Mouse (Mus musculus): ENCODE data around the gene Nfu1.

DNA sequence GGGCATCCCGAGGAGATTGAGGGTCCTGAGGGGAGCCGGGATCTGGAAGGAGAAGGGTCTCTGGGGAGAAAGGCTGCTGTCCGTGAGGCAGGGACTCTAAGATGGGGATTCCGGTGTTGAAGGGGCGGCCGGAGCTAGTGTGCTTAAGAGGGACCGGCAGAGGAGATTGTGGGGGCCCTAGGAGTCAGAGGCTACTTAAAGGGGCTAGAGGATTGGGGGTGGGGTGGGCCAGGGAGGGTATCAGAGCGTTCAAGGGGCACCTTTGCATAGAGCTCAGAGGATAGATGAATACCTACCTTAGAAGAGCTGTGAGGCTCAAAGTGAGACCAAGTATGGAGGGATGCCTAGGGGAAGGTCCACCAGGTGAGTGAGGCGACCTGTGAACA is 34.1 kb downstream of the Nfu1 start:
- no peak for TF ChIP-seq CTCF (IDR thresholded peaks at IDR 0.05; ENCODE audit: low read depth)
- TF ChIP-seq EP300 (optimal IDR thresholded peaks at IDR 0.05): no peak

Data from stomach, postnatal 0 days (tissue).